Mouse (Mus musculus): ENCODE measurements around the gene Pbrm1.
A peak's percentile ranks its signal among the peaks of the same experiment; 100 is the strongest.

Gene Pbrm1

DNA sequence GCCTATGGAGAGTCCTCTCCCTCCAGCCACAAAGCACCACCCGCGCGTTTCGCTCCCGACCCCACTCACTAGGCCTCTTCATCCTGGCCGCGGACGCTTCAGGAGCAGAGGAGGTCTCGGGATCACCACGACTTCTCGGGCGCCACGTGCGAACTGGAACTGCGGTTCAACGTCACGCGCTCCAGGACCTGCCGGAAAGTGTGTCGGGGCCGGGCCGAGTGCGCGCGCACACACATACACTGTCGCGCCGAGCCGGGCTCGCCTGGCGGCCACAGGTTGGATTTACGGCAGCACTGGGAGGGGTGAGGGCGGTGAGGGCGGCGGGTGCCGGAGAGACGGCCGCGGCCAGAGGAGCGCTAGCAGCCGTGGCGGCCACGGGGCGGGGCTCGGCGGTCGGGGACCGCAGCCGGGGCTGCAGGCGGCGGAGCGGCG, at the start of gene Pbrm1, which contains the start of gene Gnl3:
TSS of gene Pbrm1 (plus strand) at position 279 of the 432 bp plus-strand sequence.
TSS of gene Gnl3 (minus strand) at position 293 of the 432 bp plus-strand sequence.
- peak; percentile 96 to 97 for DNase-seq

DNA sequence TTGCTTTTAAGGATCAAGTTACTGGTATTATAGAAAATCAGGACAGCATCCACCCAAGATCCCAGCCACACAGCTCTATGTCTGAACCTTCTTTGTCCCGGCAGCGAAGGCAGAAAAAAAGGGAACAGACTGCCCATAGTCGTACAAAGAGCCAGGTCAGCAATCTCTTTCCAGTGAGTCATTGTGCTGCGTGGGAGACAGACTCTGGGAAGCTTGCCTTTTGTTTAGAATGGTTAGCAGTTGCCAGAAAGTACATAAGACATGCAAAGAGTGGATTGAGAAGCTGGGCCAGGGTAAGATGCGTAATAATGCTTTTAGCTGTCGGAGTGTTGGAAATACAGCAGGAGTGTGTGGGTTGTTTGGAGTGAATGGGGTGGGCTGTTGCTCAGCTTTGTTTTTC, 44.7 kb upstream of the Pbrm1 start:
- DNase-seq, result peak in 1 of 2 experiments; percentile 8

- DNase-seq, result no peak
These were observed 42.7 kb upstream of the Pbrm1 start for GRCm38 (mm10) chr14:30976222-30976621.

GRCm38 (mm10) chr14:30996417-30996816, 22.5 kb upstream of the Pbrm1 start:
- no peak for DNase-seq

DNA sequence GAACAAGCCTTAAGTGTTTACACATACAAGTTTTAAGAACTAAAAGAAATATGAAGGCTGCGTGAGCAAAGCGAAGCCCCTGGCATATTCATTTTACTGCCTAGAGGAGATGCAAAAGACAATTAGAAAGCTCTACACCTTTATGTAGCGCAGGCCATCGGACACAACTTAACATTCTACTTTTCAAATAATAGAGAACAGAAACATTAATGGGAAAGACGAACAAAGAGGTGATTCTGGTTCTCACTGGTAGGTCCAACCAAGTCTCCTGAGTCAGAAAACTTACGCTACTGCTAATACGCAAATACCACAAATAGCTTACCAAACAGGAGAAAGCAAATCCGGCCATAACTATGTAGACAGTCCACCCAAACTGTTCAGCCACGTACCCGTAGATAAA, 18.6 kb upstream of the Pbrm1 start:
- DNase-seq, result no peak

GRCm38 (mm10) chr14:31000816-31001306, 18.1 kb upstream of the Pbrm1 start:
- peak in 1 of 2 experiments; percentile 3 for DNase-seq

- peak; percentile 85 to 87 for DNase-seq
These were observed 17.4 kb upstream of the Pbrm1 start, which contains the start of the genes Glt8d1 and Spcs1 for GRCm38 (mm10) chr14:31001307-31002205. TSS of gene Glt8d1 (plus strand) at chr14:31001400. TSS of gene Spcs1 (minus strand) at chr14:31001672.

- DNase-seq, result no peak
These were observed 14.4 kb upstream of the Pbrm1 start for GRCm38 (mm10) chr14:31004527-31004926.

GRCm38 (mm10) chr14:31006779-31007178, 12.2 kb upstream of the Pbrm1 start:
- no peak for DNase-seq

DNA sequence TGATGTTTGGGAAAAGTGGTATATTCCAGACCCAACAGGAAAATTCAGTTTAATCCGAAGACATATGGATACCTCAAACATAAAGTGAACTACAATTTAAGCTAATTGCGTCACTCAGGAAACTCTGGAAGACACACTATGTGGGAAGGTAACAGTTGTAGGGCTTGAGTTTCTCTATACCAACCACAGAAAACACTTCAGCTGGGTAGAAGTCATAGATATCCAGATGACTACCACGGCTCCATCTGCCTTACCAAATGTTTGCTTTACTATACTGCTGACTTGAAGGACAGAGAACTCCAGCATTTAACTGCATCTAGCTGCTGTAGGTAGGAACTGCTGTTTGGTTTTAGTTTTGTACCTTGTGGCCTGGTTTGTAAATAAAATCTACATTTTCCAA, 7.3 kb upstream of the Pbrm1 start:
- DNase-seq, result no peak

DNA sequence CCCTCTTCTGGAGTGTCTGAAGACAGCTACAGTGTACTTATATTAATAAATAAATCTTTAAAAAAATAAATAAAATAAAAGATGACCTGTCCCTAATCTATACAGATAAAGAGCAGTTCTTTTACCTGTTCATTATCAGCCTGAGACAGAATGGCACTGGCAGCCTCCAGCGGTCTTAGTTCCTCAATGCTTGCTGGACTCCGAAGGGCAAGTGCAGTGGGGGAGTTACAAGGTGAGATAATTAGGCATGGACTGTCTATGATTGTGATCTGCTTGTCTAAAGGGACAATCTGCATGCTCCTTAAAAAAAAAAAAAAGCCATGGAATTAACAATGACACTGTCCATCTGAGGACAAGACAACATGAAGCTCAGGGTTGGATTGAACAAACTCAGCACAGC, 5.0 kb upstream of the Pbrm1 start:
- no peak for DNase-seq

DNA sequence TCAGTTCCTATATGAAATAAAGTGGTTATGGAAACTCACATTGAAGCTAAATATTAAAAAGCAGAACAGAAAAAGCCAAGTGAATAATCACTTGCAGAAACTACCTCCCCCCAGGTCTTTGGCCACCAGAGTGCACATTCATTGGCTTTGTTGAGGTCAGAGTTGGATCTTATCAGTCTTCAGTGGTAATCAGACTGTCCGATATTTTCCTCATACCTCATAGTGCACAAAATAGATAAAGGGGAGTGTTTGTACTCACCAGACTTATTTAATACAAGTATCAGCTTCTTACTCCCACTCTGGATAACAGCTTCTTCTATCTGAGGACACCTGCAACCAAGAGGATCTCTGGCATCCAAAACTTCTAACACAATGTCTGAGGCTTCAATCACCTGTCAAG, 2.9 kb upstream of the Pbrm1 start:
- DNase-seq, result no peak

GRCm38 (mm10) chr14:31017854-31018253, 1.1 kb upstream of the Pbrm1 start:
- no peak for DNase-seq

DNA sequence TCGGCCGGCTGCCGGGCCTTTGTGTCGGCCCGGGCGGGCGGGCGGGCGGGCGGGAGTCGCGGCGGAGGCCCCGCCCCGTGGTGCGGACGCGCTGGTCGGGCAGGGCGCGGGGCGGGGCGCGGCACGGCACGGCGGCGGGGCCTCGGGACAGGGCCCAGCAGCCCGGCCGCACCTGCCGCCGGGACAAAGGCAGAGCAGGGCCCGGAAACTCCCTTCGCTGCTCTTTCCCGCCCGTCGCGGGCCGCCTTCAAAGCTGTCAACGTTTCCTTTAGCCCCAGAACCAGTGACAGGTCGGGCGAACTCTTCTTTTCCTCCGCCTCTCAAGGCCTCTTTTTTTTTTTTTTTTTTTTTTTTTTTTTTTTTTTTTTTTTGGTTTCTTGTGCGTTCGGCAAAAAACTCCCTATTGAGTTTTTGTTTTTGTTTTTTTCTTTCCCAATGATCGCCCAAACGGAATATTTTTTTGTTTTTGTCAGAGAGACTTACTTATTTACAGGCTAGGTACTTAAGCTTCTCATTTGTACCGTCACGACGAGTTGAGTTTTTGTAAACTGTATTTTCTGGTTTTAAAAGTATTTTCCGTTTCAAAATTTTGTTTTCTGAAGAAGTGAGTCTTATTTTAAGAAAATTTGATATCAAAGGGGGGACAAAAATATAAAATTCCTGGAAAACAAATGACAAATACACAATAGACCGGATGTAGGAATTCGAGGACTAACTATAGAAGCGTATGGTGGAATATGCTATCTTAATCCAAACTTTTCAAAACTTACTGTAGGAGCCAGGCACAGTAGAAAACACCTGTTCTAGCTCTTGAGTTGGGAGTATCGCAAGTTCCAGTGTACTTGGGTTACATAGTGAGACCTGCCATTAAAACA, 630 bp downstream of the Pbrm1 start:
- peak; percentile 78 for DNase-seq

DNA sequence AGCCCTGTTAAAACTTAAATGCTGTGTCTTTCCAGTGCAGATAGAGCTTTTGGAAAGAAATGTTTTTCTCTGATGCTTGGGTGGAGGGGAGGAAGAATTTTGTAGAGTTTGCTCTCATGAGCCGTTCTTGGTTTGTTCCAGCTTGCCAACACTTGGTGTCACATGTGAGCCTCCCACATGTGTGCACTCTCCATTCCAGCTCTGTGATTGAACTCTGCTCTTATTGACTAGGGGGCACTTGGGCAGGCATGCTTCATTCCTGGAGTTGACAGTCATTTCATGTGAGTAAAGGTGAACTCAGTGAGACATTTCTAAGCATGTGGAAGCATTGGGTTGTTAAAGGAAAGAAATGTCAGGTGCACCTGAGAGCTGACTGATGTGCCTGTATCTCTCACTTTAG, 3.6 kb downstream of the Pbrm1 start:
- no peak for DNase-seq

GRCm38 (mm10) chr14:31025785-31026184, 6.8 kb downstream of the Pbrm1 start:
- peak in 1 of 2 experiments; percentile 21 for DNase-seq

- DNase-seq, result no peak
These were observed 26.4 kb downstream of the Pbrm1 start for GRCm38 (mm10) chr14:31045296-31045695.

- no peak for DNase-seq
These were observed 26.9 kb downstream of the Pbrm1 start for GRCm38 (mm10) chr14:31045817-31046216.

GRCm38 (mm10) chr14:31062277-31062676, 43.3 kb downstream of the Pbrm1 start:
- peak in 1 of 2 experiments; percentile 17 for DNase-seq

GRCm38 (mm10) chr14:31069086-31069733, 50.3 kb downstream of the Pbrm1 start:
- DNase-seq, result no peak

- no peak for DNase-seq
These were observed 59.8 kb downstream of the Pbrm1 start for GRCm38 (mm10) chr14:31078597-31079208.

Data from lung, adult 18-20 months (tissue).